Mouse (Mus musculus): ENCODE measurements at regions not wholly inside any gene's neighbourhood (a gene's known extent, or its start where the extent isn't known, plus 50 kb on each side); places are given as distances from the start of the nearest gene placed in this dataset.
A peak's percentile ranks its signal among the peaks of the same experiment; 100 is the strongest.

- intact Hi-C loops (cut with DNase I): no loop called here
- peak in 1 of 2 experiments; percentile 21 for DNase-seq (ENCODE audit: low spot score in 2 of 2)
Observed at GRCm38 (mm10) chr11:24665310-24665709, 587.5 kb downstream of the Bcl11a start.

- intact Hi-C loops (cut with DNase I): no loop called here
- no peak for DNase-seq (ENCODE audit: low spot score in 2 of 2)
Observed at GRCm38 (mm10) chr11:24671662-24672061, 593.8 kb downstream of the Bcl11a start.

DNA sequence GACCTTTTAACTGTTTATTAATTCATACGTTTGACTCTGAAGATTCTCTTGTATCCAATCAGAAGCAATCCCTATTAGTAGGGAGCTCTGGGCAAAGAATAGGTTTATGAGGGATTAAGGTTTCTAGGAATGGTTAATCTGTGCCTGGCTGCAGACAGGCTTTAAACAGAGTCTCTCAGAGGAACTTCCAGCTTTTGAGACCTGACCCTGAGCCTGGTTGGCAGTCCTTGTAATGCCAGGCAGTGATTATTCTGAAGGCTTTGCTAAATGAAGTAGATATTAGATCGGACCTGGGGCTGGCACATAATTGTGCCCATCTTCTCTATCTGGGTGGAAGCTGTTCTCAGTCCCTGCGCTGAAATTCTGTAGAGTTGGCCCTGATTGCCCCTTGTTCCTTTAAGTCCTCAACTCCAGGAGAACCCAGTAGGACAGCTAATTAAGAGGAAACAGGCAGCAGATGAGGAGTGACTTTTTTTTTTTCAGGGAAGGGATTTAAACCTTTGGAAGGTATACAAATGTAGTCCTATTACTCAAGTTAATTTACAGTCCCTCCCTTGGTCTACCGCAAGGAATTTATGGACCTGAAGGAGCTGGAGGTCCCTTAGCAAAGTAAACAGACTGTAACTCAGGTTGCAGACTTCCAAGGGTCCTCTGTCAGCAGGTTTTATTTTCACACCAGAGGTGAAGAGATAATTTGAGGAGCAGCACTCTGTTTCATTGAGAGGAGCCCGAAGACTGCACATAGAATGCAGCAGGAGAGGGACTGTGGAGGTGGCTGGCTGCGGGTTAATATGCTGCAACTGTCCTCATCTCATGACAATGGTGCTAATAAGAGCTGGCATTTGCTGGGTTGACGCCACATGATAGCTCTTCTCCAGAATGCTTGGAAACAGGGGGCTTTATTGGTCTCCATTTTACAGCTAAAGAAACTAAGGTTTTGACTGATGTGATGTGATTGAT, 595.7 kb downstream of the Bcl11a start:
- DNase-seq (ENCODE audit: low spot score in 2 of 2): no peak
- intact Hi-C loops (cut with DNase I): no loop called here

DNA sequence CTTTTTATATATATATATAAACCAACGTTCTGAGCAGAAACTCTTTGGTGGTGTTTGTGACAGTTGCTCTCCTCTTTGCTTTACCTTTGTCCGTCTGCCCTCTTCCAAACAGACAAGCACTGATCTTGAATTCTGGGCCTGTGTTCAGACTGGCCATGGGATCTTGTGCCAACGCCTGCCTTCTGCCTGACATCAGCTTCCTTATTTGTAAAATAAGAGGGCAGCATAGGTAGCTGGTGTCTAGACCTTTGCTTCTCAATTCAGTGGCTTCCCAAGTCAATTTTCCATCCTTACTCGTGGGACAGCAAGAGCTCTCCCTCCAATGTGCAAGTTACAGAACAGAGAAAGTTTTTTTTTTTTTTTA, 596.3 kb downstream of the Bcl11a start:
- DNase-seq (ENCODE audit: low spot score in 2 of 2): no peak
- intact Hi-C loops (cut with DNase I): no loop called here

DNA sequence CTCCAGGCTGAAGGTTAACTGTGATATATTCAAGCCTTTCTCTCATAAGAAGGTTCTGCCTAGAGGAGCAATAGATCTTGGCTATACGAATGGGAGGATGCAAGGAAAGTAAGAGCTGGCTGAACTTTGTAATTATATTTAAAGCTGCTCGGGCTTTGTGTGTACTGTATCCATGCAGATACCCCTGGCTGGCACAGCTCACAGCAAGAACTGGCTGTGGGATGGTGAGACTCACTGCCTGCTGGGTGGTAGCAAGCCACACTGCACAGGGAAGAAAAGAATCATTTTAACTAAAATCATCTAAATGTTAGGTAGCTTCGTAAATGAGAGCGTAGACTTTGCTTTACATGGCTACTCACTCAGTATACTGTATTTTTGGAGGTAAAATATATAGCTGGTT, 599.2 kb downstream of the Bcl11a start:
- peak in 1 of 2 experiments; percentile 63 for DNase-seq (ENCODE audit: low spot score in 2 of 2)
- intact Hi-C loops (cut with DNase I): no loop called here

- intact Hi-C loops (cut with DNase I): no loop called here
- peak in 1 of 2 experiments; percentile 78 for DNase-seq (ENCODE audit: low spot score in 2 of 2)
Observed at GRCm38 (mm10) chr11:24679581-24679980, 601.7 kb downstream of the Bcl11a start.

GRCm38 (mm10) chr11:24682423-24682822, 604.6 kb downstream of the Bcl11a start:
- intact Hi-C loops (cut with DNase I): no loop called here
- DNase-seq (ENCODE audit: low spot score in 2 of 2): peak in 1 of 2 experiments; percentile 51

- intact Hi-C loops (cut with DNase I): no loop called here
- no peak for DNase-seq (ENCODE audit: low spot score in 2 of 2)
Observed at GRCm38 (mm10) chr11:24685545-24686467, 608.0 kb downstream of the Bcl11a start.

DNA sequence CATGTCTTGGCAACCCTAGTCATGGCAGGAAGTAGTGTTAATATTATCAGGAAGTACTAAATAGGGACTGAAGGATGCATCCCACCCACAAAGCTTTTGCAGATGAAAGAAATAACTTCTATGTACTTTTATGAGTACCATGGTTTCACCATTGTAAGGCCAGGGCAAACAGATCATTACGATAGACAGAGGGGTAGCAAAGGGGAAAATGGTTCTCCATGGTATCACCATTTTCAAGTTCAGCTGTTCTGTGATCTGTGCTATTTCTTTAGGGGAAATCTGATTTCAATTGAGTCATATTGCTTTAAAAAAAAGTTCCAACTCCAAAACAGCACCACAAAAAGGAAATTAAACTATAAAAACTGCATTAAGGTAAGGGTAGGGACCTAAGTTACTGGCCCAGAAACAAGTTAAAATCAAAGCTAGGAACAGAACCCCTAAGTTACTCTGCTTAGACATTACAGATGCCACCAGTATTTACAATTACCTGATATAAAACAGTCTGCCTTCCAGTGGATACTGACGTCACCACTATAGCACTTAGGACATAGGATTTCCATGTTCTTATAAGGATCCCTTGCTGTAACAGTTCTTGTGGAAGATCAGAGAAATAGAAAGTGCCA, 610.4 kb downstream of the Bcl11a start:
- no peak for DNase-seq (ENCODE audit: low spot score in 2 of 2)
- intact Hi-C loops (cut with DNase I): no loop called here

DNA sequence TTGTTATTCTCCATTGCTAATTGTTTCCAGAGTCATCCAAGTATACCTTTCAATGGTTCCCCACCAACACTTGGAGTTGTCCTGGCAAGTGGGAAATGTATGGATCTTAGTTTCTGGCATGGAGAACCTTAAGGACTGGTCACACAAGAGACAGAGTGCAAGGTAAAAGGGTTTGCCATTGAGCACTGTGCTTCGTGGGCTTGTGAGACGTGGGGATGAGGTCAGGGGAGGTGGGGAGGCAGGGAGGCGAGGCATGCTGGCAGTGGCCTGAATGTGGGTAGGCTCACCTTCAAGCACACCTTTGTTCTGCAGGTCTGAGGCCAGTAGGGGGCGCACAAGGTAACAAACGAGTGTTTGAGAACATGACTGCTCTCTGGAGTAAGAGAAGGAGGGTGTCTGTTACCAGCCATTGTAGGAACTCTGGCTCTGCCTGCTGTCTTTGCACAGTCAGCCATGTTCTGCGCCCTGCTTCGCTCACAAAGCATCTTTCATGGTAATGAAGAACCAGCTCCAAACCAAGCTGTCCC, 612.0 kb downstream of the Bcl11a start:
- no peak for DNase-seq (ENCODE audit: low spot score in 2 of 2)

GRCm38 (mm10) chr11:24693926-24694325, 616.1 kb downstream of the Bcl11a start:
- intact Hi-C loops (cut with DNase I): no loop called here
- DNase-seq (ENCODE audit: low spot score in 2 of 2): no peak

More for the DNA sequence above, 612.0 kb downstream of the Bcl11a start:
- intact Hi-C loops (cut with DNase I): no loop called here

GRCm38 (mm10) chr11:24695010-24695720, 617.3 kb downstream of the Bcl11a start:
- intact Hi-C loops (cut with DNase I): no loop called here
- DNase-seq (ENCODE audit: low spot score in 2 of 2): no peak

GRCm38 (mm10) chr11:24696561-24696960, 618.7 kb downstream of the Bcl11a start:
- DNase-seq (ENCODE audit: low spot score in 2 of 2): no peak
- intact Hi-C loops (cut with DNase I): no loop called here

GRCm38 (mm10) chr11:24708790-24709189, 630.9 kb downstream of the Bcl11a start:
- intact Hi-C loops (cut with DNase I): no loop called here
- no peak for DNase-seq (ENCODE audit: low spot score in 2 of 2)

DNA sequence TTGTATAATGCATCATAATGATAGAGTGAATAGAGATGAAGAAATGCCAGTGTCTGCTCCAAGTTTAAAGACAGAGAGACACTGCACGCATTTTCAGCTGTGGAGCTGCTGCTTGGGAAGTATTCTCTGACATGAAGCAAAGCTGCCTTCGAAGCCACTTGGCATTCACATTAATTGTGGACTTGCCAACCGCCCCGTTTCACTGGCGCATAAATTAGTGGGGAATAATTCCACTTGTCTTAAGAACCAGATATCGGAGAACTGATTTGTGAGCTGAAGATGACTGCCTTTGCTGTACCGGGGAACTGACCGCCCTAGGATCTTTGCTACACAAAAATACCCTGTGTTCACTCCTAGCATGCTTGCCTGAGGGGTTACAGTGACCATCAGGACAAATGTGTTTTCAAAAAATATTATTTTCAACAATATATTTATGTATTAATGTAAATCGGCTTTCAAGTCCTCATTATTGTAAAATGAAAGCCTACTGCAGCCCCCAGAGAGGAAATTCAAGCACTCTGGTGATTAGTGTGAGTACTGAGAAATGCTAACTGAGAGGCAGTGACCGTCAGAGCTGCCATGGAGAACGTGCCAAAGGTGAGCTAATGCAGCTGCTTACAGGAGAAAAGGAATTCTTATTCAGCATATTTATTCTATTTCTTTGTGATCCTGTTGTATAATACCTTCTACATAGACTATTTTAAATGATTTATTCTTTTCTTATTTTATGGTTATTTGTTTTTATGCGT, 638.9 kb downstream of the Bcl11a start:
- DNase-seq (ENCODE audit: low spot score in 2 of 2): peak; percentile 31 to 43
- intact Hi-C loops (cut with DNase I): no loop called here

GRCm38 (mm10) chr11:24724259-24724937, 646.5 kb downstream of the Bcl11a start:
- intact Hi-C loops (cut with DNase I): no loop called here
- DNase-seq (ENCODE audit: low spot score in 2 of 2): no peak

DNA sequence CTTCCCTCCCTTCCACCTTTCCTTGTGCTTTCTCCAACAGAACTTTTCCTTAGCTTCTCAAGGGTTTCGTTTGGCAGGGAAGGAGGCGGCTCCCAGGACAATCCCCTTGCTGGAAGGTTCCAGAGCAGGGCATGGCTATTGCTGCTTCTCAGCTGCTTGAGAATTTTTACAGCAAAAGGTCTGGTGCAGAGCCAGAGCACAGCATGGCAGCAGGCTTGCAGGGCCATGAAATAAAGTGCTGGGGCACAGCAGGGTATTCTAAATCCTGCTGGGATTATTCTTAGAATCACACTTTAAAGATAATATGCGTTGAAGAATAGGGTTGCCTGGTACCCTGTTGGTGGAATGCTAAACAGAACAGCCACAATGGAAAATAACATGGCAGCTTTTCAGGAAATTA, 648.5 kb downstream of the Bcl11a start:
- intact Hi-C loops (cut with DNase I): no loop called here
- no peak for DNase-seq (ENCODE audit: low spot score in 2 of 2)

DNA sequence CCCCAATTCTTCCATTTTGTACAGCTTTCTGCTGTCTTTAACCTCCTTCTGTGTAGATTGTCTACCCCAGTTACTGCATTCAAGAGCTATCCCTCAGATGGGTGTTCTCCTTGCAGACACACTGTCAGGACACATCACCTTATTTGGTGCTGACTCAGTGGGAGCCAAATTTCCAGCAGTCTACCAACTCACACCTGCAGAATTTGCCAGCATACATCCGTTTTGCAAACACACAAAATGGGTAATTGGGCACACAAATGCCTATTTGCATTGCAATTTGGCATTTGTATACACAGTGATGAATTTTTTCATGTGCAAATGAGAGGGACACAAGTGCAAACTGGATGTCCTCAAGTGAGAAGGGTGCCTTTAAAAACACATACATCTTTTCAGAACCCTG, 649.5 kb downstream of the Bcl11a start:
- intact Hi-C loops (cut with DNase I): no loop called here
- no peak for DNase-seq (ENCODE audit: low spot score in 2 of 2)
